Mouse (Mus musculus) layer of hippocampus, adult 11-12 months (tissue): ENCODE measurements at regions not wholly inside any gene's neighbourhood (a gene's known extent, or its start where the extent isn't known, plus 50 kb on each side); places are given as distances from the start of the nearest gene placed in this dataset.
A peak's percentile ranks its signal among the peaks of the same experiment; 100 is the strongest.

Experiments
- DNase-seq: peaks from one replicate; pipeline ENCODE4 v3.0.0; 2022; ENCODE audit warnings: low spot score

DNA sequence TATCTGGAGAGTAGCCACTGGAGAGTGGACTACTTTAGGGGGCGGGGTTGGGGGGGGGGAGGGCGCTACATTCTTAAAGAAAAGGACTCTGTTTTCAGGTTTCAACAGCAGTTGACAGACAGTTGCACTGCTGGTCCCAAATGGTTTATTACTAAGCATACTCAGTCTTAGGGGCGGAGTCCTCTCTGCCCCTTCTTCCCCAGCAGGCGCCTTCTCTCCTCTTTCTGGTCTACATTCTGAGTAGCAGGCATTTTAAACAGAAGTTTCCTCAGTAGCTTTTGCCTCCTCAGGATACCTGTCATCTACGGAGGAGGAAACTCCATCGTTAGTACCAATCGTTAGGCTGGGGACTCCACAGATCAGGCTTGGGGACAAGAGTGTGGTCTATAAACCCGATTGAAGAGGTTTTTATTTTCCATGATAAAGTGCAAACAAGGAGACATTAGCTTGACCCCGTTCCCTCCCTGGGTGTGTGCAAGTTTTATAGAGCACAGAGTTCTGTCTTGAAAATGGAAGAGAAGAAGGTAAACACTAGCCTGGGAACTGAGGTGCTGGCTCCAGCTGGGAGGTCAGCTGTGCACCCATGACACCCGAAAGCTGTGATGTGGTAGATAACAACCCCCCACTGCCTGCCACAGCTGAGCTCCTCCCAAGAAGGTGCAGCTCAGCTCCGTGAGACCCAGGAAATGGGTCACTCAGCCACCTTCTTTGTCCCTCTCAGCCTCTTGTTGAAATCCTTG lies 107.8 kb downstream of the Btg1 start:
- DNase-seq: no peak

- DNase-seq: no peak
Measured at GRCm38 (mm10) chr10:96726801-96727780, 110.3 kb downstream of the Btg1 start.

GRCm38 (mm10) chr10:96733581-96733980 lies 116.8 kb downstream of the Btg1 start:
- DNase-seq: no peak

- DNase-seq: no peak
Measured at GRCm38 (mm10) chr10:96735146-96735545, 118.3 kb downstream of the Btg1 start.

- DNase-seq: no peak
Measured at GRCm38 (mm10) chr10:96735885-96736628, 119.3 kb downstream of the Btg1 start.

DNA sequence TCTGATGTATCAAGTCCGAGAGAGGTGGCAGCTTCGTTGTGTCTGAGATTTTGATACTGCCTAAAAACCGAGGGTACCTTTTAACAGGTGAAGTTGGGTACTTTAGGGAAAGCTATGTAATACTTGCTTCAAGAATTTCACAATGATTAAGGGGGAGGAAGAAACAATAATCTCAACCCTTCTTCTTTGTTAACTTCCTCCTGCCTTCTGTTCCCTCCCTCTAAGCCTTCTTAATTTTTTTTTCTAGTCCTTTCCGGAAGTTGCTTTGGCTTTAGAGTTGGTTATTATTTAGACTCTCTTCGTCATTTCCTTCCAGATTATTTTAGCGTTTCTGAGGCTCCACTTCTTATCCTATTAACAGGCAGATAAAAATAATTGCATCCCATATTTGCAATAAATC lies 121.2 kb downstream of the Btg1 start:
- DNase-seq: no peak

DNA sequence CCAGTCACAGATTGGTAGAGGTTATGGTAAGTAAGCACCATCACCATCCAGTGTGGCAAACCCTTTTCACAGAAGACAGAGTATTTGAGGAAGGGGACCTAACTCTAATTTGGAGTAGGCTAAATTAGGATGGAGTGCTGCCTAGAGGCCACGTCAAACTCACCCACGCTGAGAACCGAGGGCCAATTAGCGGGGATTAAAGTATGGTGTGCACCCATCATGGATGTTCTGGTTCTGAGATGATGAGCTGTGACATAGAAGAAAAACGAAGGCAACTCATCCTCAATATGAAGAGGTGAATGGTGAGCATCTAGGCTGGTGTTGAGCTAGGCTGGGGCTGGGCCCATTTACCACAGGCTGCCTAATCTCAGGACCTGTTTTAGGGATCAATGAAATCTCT lies 121.8 kb downstream of the Btg1 start:
- DNase-seq: no peak

- peak; percentile 19 for DNase-seq
Measured at GRCm38 (mm10) chr10:96744167-96744777, 127.5 kb downstream of the Btg1 start.

- no peak for DNase-seq
Measured at GRCm38 (mm10) chr10:96747015-96747663, 130.3 kb downstream of the Btg1 start.

DNA sequence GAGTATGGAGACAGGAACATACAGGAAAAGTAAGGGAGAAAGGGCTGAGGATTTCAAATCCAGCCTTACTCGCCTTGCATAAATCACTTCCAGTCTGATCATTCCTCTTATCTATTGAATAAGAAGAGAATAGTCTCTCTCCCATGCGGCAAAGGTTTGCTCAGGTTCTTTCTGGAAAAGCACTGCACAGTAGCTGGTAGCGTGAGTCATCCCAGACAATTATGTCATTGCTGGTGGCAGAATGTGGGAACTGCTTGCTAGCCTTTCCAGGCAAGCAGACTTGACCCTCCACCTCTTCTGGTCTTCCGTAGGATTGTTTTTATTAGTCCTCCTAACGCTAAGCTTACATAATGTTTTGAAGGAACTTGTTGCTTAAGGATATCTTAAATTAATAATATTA lies 134.1 kb downstream of the Btg1 start:
- DNase-seq: peak; percentile 16

DNA sequence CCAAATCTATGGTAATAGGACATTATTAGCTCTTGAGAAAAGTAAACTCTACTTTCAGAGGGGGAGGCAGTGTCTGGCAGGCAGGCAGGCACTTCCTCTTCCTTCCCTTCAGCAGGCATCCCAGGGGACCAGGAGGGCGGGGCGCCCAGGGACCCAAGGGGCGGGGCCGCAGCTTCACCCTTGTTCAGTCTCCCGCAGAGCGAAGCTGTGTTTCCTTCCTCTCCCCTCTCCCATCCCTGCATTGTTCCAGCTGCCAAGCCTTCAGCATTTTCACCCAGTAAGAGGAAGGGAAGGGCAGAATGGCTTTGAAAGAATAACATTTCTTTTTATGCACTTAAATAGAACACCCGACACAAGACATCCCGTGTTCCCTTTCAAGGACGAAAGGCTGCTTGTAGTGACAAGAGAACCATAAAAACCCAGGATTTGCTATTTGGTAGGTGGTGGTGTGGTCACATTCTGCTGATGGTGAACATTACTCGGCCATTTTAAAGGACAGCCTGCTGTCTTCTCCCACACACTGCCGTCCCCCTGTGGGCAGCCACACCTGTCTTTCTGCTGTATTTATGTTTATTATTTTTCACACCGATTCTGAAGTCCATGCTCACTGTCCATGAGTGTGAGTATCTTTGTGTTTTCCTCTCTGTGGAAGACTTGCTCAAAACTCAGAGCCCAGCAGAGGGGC lies 134.9 kb downstream of the Btg1 start:
- peak; percentile 72 for DNase-seq

GRCm38 (mm10) chr10:96752531-96752930 lies 135.7 kb downstream of the Btg1 start:
- no peak for DNase-seq

DNA sequence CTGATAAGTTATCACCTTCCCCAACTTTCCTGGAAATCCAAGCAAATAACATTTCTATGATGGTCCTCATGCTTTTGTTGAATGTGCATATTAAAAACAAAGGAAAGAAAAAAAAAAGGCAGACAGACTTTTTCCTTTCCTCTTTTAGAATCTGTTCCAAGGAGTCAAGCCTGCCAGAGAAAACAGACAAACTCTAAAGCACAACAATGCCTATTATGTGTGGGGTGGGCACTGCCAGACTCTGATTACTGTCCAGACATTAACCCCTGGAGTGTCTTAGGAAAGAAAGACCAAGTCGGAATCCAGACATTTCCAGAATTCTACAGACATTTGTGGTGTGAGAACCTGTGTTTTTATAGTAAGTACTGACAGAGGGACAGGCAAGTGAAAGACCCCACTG lies 136.7 kb downstream of the Btg1 start:
- no peak for DNase-seq

- DNase-seq: no peak
Measured at GRCm38 (mm10) chr10:96755674-96756073, 138.9 kb downstream of the Btg1 start.

DNA sequence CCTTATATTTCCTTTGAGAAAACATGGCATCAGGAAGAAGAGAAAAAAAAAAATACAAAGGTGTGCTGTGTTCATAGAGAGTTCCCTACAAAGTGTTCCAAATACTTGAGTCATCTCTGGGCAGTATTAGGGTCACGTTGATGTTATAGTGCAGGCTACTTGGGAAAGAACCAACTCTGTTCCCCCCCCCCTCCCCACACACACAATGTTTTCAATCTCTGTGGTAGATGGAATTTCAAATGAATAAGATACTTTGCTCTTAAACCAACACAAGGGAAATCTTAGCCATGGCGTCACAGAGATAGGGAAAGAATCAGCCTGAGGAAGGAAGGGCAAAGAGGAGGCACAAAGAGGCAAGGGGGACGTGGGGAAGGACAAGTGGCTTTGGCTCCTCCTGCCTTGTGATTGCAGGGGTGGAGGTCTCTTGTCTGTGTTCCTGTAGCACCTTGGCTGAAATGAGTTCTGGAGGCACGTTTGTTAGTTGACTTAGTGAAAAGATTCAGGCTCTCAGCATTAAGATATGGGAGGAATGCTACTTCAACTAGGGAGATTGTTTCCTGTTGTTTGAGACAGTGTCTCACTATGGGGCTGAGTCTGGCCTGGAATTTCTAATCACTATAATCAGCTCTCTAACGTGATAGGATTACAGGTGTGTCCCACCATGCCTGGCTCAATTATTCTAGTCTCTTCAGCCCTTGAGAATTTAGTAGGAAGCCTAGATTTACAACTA lies 139.7 kb downstream of the Btg1 start:
- DNase-seq: no peak

DNA sequence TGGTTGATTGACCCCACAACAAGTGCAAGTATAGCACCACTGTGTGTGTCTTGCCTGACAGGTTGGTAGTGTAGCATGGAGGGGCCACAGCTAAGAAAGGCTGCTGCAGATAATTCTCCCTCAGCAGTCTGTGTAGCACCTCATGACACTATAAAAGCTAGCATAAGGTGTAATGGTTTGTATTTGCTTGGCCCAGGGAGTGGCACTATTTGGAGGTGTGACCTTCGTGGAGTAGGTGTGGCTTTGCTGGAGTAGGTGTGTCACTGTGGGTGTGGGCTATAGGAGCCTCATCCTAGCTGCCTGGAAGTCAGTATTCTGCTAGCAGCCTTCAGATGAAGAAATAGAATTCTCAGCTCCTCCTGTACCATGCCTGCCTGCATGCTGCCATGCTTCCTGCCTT lies 140.5 kb downstream of the Btg1 start:
- no peak for DNase-seq

DNA sequence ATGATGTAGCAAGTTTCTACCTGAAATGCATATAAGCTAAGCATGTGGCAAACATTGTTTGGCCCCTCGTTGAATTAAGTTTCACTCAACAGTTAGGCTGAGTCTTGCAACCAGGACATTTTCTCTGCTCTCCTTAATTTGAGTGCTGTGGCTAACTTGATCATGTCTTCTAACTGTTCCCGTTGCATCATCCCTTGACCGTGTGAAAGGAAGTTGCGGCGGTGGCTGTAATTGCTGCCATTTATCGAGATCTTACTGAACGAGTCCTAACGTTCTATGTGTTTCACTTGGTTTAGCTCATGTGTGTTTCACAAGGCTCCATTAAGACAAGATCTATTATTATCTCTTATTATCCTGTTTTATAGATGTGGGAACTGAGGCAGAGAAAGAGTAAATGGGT lies 144.8 kb downstream of the Btg1 start:
- no peak for DNase-seq

- DNase-seq: no peak
Measured at GRCm38 (mm10) chr10:96765626-96766025, 148.8 kb downstream of the Btg1 start.

GRCm38 (mm10) chr10:96778220-96778619 lies 161.4 kb downstream of the Btg1 start:
- no peak for DNase-seq

GRCm38 (mm10) chr10:96783966-96784365 lies 167.2 kb downstream of the Btg1 start:
- DNase-seq: no peak
